Mouse (Mus musculus): ENCODE measurements around the gene Senp6.

DNA sequence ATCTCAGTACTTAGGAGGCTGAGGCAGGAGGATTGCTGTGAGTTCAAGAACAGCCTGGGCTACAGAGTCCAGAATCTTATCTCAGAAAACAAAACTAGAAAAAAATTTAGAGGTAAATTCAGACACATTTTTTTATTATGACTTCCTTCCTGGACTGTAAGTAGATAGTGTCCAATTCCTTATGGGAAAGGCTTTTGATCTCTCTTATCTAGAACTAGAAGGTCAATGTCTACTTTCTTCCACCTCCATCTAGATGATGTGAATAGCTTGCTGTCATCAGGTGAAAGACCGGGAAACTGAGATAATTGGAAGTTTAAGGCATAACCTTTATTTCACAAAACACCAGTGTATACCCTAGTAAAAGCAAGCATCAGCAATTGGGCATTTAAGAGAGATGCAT lies 115.0 kb downstream of the Senp6 start:
- no peak for TF ChIP-seq GATA1 (IDR thresholded peaks at IDR 0.05; ENCODE audit: borderline replicate concordance, low read length)
- TF ChIP-seq FLI1 (IDR thresholded peaks at IDR 0.05; ENCODE audit: low read length), result no peak
